Mouse (Mus musculus) hindbrain, embryonic 11.5 days (tissue): ENCODE measurements at regions not wholly inside any gene's neighbourhood (a gene's known extent, or its start where the extent isn't known, plus 50 kb on each side); places are given as distances from the start of the nearest gene placed in this dataset.
A peak's percentile ranks its signal among the peaks of the same experiment; 100 is the strongest.

Experiments
- ATAC-seq: fragments of 200-750 bp; cut with Nextera tagmentation; 2 replicates; pipeline ENCODE4 v1.8.0; 2017; ENCODE audit warnings: mild to moderate bottlenecking, moderate TSS enrichment, moderate library complexity; ENCODE audit not compliant: low FRiP score
- DNase-seq: peaks from one replicate; pipeline ENCODE4 v3.0.0-alpha.2; 2015; ENCODE audit warnings: low spot score
- H3K27ac ChIP-seq: fragments of 300-500 bp; sonication (generic); 2 replicates; pipeline ENCODE4 v1.5.1; 2014; ENCODE audit warnings: mild to moderate bottlenecking, low read depth, low read length
- H3K27me3 ChIP-seq: fragments of 300-500 bp; sonication (generic); 2 replicates; pipeline ENCODE4 v1.6.1; 2014; ENCODE audit warnings: mild to moderate bottlenecking, low read length, moderate library complexity, mixed read lengths; ENCODE audit not compliant: control insufficient read depth, insufficient read depth
- H3K36me3 ChIP-seq: fragments of 300-500 bp; sonication (generic); 2 replicates; pipeline ENCODE4 v1.6.1; 2014; ENCODE audit warnings: mild to moderate bottlenecking, low read length, moderate library complexity, mixed read lengths; ENCODE audit not compliant: control insufficient read depth, insufficient read depth
- H3K4me1 ChIP-seq: fragments of 300-500 bp; sonication (generic); replicated peaks from 2 replicates; pipeline ENCODE4 v1.6.1; 2014; ENCODE audit warnings: low read length, mixed read lengths; ENCODE audit not compliant: control insufficient read depth, insufficient read depth
- H3K4me2 ChIP-seq: fragments of 300-500 bp; sonication (generic); replicated peaks from 2 replicates; pipeline ENCODE4 v1.6.1; 2014; ENCODE audit warnings: mild to moderate bottlenecking, low read depth, low read length
- H3K4me3 ChIP-seq: fragments of 300-500 bp; sonication (generic); 2 replicates; pipeline ENCODE4 v1.5.1; 2014; ENCODE audit warnings: low read depth, low read length
- H3K9ac ChIP-seq: fragments of 300-500 bp; sonication (generic); 2 replicates; pipeline ENCODE4 v1.6.1; 2014; ENCODE audit warnings: low read depth, low read length
- H3K9me3 ChIP-seq: fragments of 300-500 bp; sonication (generic); 2 replicates; pipeline ENCODE4 v1.6.1; 2016; ENCODE audit warnings: low read length; ENCODE audit not compliant: control insufficient read depth
- WGBS: fragments of 180-500 bp; shearing (Covaris S2); extraction: QIAGEN DNeasy Blood & Tissue Kit; methylation state at CpG from one replicate; pipeline ENCODE4 v1.1.7; 2014; 5-methylcytosine and 5-hydroxymethylcytosine counted together

GRCm38 (mm10) chr15:74330131-74330530, 306.0 kb downstream of the Mroh4 start:
- no peaks in the 10 kb centered on the region for H3K4me1 ChIP-seq
- H3K4me3 ChIP-seq = no peak overlapping the region
- no peak overlapping the region for H3K9ac ChIP-seq
- no peaks in the 10 kb centered on the region for H3K27me3 ChIP-seq
- H3K9me3 ChIP-seq = no peaks in the 10 kb centered on the region
- no peak overlapping the region for H3K4me2 ChIP-seq
- WGBS = 72% methylated on average over 3 of the region's 3 CpGs
- no peak overlapping the region for H3K27ac ChIP-seq
- ATAC-seq = no peak
- DNase-seq = no peak
- H3K36me3 ChIP-seq = no peaks in the 10 kb centered on the region

DNA sequence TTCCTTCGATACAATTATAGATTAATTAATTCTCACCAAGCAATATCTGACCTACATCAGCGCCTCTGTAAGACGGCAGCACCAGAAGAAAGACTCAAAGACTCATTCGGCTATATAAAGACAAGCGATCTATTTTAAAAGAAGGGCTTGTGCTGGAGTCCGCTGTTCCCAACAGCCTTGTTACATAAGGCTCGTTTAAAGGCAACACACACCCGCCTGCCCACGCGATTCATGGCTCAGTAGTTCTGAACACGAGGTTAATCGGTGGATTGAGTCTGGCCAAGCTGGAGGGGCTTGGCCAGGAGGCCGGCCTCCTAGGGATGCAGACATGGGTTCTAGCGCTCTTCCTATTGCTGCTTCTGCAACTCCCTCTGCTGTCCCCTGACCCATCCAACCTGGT, 306.9 kb downstream of the Mroh4 start:
- no peak for ATAC-seq
- Histone ChIP-seq H3K27ac (no peak overlapping the region), H3K9ac (no peak overlapping the region), H3K9me3 (no peaks in the 10 kb centered on the region), H3K27me3 (no peaks in the 10 kb centered on the region), H3K4me1 (no peaks in the 10 kb centered on the region), H3K4me3 (no peak overlapping the region), H3K36me3 (no peaks in the 10 kb centered on the region), H3K4me2 (no peak overlapping the region)
- peak; percentile 12 for DNase-seq
- 60% methylated on average over 14 of the region's 14 CpGs for WGBS

- H3K27me3 ChIP-seq = no peaks in the 10 kb centered on the region
- no peaks in the 10 kb centered on the region for H3K4me1 ChIP-seq
- ATAC-seq (no peak), DNase-seq (no peak)
- H3K27ac ChIP-seq = no peak overlapping the region
- no peak overlapping the region for H3K4me3 ChIP-seq
- 72% methylated on average over 5 of the region's 5 CpGs for WGBS
- no peaks in the 10 kb centered on the region for H3K9me3 ChIP-seq
- no peak overlapping the region for H3K9ac ChIP-seq
- H3K36me3 ChIP-seq = no peaks in the 10 kb centered on the region
- no peak overlapping the region for H3K4me2 ChIP-seq
Measured at GRCm38 (mm10) chr15:74326661-74327060, 309.5 kb downstream of the Mroh4 start.

DNA sequence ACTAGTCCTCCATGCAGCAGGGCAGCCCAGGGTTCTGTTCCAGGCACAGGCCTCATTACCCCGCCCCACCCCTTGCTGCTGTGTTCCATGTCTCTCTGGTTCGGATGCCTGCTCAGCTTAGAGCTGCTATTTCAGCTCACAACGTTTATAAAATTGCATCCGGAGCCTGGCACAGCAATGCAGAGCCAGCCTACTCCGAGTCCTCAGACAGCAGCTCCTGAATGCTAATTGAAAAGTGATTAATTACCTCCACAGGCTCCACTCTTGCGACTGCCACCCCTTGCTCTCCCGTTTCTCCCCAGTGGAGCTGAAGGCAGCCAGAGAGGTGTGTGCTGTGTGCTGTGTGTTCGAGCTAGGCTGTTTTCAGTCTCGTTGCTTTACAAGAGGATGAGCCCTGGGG, 310.6 kb downstream of the Mroh4 start:
- no peak overlapping the region for H3K4me3 ChIP-seq
- ATAC-seq (no peak), DNase-seq (no peak)
- no peaks in the 10 kb centered on the region for H3K36me3 ChIP-seq
- 40% methylated on average over 9 of the region's 9 CpGs for WGBS
- H3K4me2 ChIP-seq = no peak overlapping the region
- no peaks in the 10 kb centered on the region for H3K27me3 ChIP-seq
- no peaks in the 10 kb centered on the region for H3K9me3 ChIP-seq
- no peak overlapping the region for H3K9ac ChIP-seq
- H3K4me1 ChIP-seq = no peaks in the 10 kb centered on the region
- H3K27ac ChIP-seq = no peak overlapping the region

- Histone ChIP-seq H3K4me3 (no peak overlapping the region), H3K4me2 (no peak overlapping the region), H3K27me3 (no peaks in the 10 kb centered on the region), H3K4me1 (no peaks in the 10 kb centered on the region), H3K36me3 (no peaks in the 10 kb centered on the region), H3K9me3 (no peaks in the 10 kb centered on the region), H3K9ac (no peak overlapping the region), H3K27ac (no peak overlapping the region)
- no peak for ATAC-seq
- WGBS = 77% methylated on average over 3 of the region's 3 CpGs
- no peak for DNase-seq
Measured at GRCm38 (mm10) chr15:74319407-74319806, 316.7 kb downstream of the Mroh4 start.

- H3K27ac ChIP-seq = no peak overlapping the region
- ATAC-seq (no peak), DNase-seq (peak; percentile 24)
- no peaks in the 10 kb centered on the region for H3K36me3 ChIP-seq
- H3K9ac ChIP-seq = no peak overlapping the region
- H3K4me2 ChIP-seq = no peak overlapping the region
- 15% methylated on average over 3 of the region's 3 CpGs for WGBS
- H3K4me1 ChIP-seq = no peaks in the 10 kb centered on the region
- no peak overlapping the region for H3K4me3 ChIP-seq
- no peaks in the 10 kb centered on the region for H3K27me3 ChIP-seq
- no peaks in the 10 kb centered on the region for H3K9me3 ChIP-seq
Measured at GRCm38 (mm10) chr15:74318422-74318841, 317.7 kb downstream of the Mroh4 start.

GRCm38 (mm10) chr15:74311082-74311481, 325.1 kb downstream of the Mroh4 start:
- Histone ChIP-seq H3K36me3 (no peaks in the 10 kb centered on the region), H3K27ac (no peak overlapping the region), H3K27me3 (no peaks in the 10 kb centered on the region), H3K4me3 (no peak overlapping the region), H3K4me2 (no peak overlapping the region), H3K4me1 (no peaks in the 10 kb centered on the region), H3K9ac (no peak overlapping the region), H3K9me3 (no peaks in the 10 kb centered on the region)
- WGBS = 55% methylated on average over 3 of the region's 3 CpGs
- DNase-seq (no peak), ATAC-seq (no peak)

- ATAC-seq (no peak), DNase-seq (no peak)
- Histone ChIP-seq H3K27me3 (no peaks in the 10 kb centered on the region), H3K4me3 (no peak overlapping the region), H3K4me1 (no peaks in the 10 kb centered on the region), H3K27ac (no peak overlapping the region), H3K9ac (no peak overlapping the region), H3K4me2 (no peak overlapping the region), H3K9me3 (no peaks in the 10 kb centered on the region), H3K36me3 (no peaks in the 10 kb centered on the region)
- WGBS = 94% methylated on average over 5 of the region's 5 CpGs
Measured at GRCm38 (mm10) chr15:74306543-74306942, 329.6 kb downstream of the Mroh4 start.

- Histone ChIP-seq H3K27ac (no peak overlapping the region), H3K4me1 (no peaks in the 10 kb centered on the region; the same call in 1 of the 2 replicates), H3K9ac (no peak overlapping the region), H3K36me3 (no peaks in the 10 kb centered on the region), H3K9me3 (no peaks in the 10 kb centered on the region), H3K27me3 (no peaks in the 10 kb centered on the region), H3K4me2 (no peak overlapping the region), H3K4me3 (no peak overlapping the region)
- ATAC-seq (0 out of 2 replicates have a peak, but pooled peaks have one; percentile 33), DNase-seq (peak; percentile 15)
- WGBS = 54% methylated on average over 8 of the region's 8 CpGs
Measured at GRCm38 (mm10) chr15:74296277-74296676, 339.9 kb downstream of the Mroh4 start.
